Mouse (Mus musculus): ENCODE data around the gene Ankrd54.

- no peak for TF ChIP-seq POLR2A (IDR thresholded peaks at IDR 0.05; ENCODE audit: low read depth, low read length)
- no peak for TF ChIP-seq CTCF (IDR thresholded peaks at IDR 0.05; ENCODE audit: extremely low read depth, insufficient read length, insufficient replicate concordance, low read depth, low read length)
Measured at GRCm38 (mm10) chr15:79105804-79106203, 43.1 kb upstream of the Ankrd54 start.
